Mouse (Mus musculus) ES-Bruce4 (cell line): ENCODE results near the gene Ldah. TPM values are rescaled to one million over a fixed set of nuclear protein-coding genes. Genes with fewer than 3 reads are reported as not detected.

Experiments used
- H3K27ac ChIP-seq: 2 replicates; pipeline ENCODE4 v1.5.1; 2012; ENCODE audit warnings: low read length, inconsistent platforms; ENCODE audit not compliant: insufficient read depth
- H3K27me3 ChIP-seq: 2 replicates; pipeline ENCODE4 v1.6.1; 2012; ENCODE audit warnings: mild to moderate bottlenecking, low read length, inconsistent platforms; ENCODE audit not compliant: control insufficient read depth, poor library complexity, insufficient read depth, severe bottlenecking
- H3K36me3 ChIP-seq: 2 replicates; pipeline ENCODE4 v1.6.1; 2012; ENCODE audit warnings: inconsistent platforms, mild to moderate bottlenecking, low read length, moderate library complexity; ENCODE audit not compliant: control insufficient read depth, poor library complexity, insufficient read depth, severe bottlenecking
- H3K4me1 ChIP-seq: one replicate; pipeline ENCODE4 v1.8.1; 2011; ENCODE audit warnings: low read length; ENCODE audit not compliant: control insufficient read depth, insufficient read depth
- H3K4me3 ChIP-seq: 2 replicates; pipeline ENCODE4 v1.5.1; 2011; ENCODE audit warnings: low read depth, mild to moderate bottlenecking, low read length
- H3K9ac ChIP-seq: 2 replicates; pipeline ENCODE4 v1.6.1; 2012; ENCODE audit warnings: low read depth, mild to moderate bottlenecking, inconsistent platforms; ENCODE audit not compliant: poor library complexity, severe bottlenecking
- H3K9me3 ChIP-seq: replicated peaks from 2 replicates; pipeline ENCODE4 v1.6.1; 2012; ENCODE audit warnings: mild to moderate bottlenecking, low read length, inconsistent platforms; ENCODE audit not compliant: control insufficient read depth, poor library complexity, insufficient read depth, severe bottlenecking
- CTCF ChIP-seq: IDR thresholded peaks from one replicate; pipeline ENCODE4 v1.8.1; 2011; ENCODE audit warnings: low read depth, low read length
- EP300 ChIP-seq: IDR thresholded peaks from 2 replicates; pipeline ENCODE4 v1.6.1; 2011; ENCODE audit warnings: low read depth, low read length; ENCODE audit not compliant: insufficient read depth
- POLR2A ChIP-seq: IDR thresholded peaks from one replicate; pipeline ENCODE4 v1.8.1; 2011; ENCODE audit warnings: low read length; ENCODE audit not compliant: insufficient read depth
- polyA plus RNA-seq: library from polyadenylated mRNA; stranded (reverse); fragments of >200 nt; gene quantifications from 2 replicates; pipeline ENCODE4 v1.2.4, GENCODE M21; 2011; ENCODE audit warnings: low read depth; ENCODE audit not compliant: missing spikeins, insufficient read depth, insufficient read length

The Ldah gene
- polyA plus RNA-seq, 1 experiment, result 57.3 TPM

- H3K36me3 ChIP-seq, result no peaks in the 10 kb centered on the region
- no peaks in the 10 kb centered on the region for H3K9me3 ChIP-seq
- H3K9ac ChIP-seq, result no peak overlapping the region
- TF ChIP-seq EP300, result no peak
- H3K4me1 ChIP-seq, result no peaks in the 10 kb centered on the region
- no peak overlapping the region for H3K4me3 ChIP-seq
- no peak overlapping the region for H3K27ac ChIP-seq
- H3K27me3 ChIP-seq, result no peaks in the 10 kb centered on the region
These were observed 63.5 kb downstream of the Ldah start for GRCm38 (mm10) chr12:8271405-8271804.

- Histone ChIP-seq H3K9ac (no peak overlapping the region), H3K9me3 (no peaks in the 10 kb centered on the region), H3K36me3 (no peaks in the 10 kb centered on the region), H3K4me1 (no peaks in the 10 kb centered on the region), H3K27ac (no peak overlapping the region), H3K27me3 (no peaks in the 10 kb centered on the region), H3K4me3 (no peak overlapping the region)
- TF ChIP-seq POLR2A, result no peak
- no peak for TF ChIP-seq CTCF
- no peak for TF ChIP-seq EP300
These were observed 65.7 kb downstream of the Ldah start for GRCm38 (mm10) chr12:8273471-8274171.

- Histone ChIP-seq H3K4me1 (no peaks in the 10 kb centered on the region), H3K36me3 (no peaks in the 10 kb centered on the region), H3K27ac (no peak overlapping the region), H3K27me3 (no peaks in the 10 kb centered on the region), H3K9ac (no peak overlapping the region), H3K4me3 (no peak overlapping the region), H3K9me3 (no peaks in the 10 kb centered on the region)
- no peak for TF ChIP-seq CTCF
- no peak for TF ChIP-seq EP300
- TF ChIP-seq POLR2A, result no peak
These were observed 67.5 kb downstream of the Ldah start for GRCm38 (mm10) chr12:8275424-8275823.

- H3K4me3 ChIP-seq, result 0 out of 2 replicates have a peak overlapping the region, but pooled peaks have one; percentile 17
- H3K9ac ChIP-seq, result no peak overlapping the region
- no peaks in the 10 kb centered on the region for H3K4me1 ChIP-seq
- no peak overlapping the region for H3K27ac ChIP-seq
- no peaks in the 10 kb centered on the region for H3K27me3 ChIP-seq
- H3K36me3 ChIP-seq, result no peaks in the 10 kb centered on the region
- H3K9me3 ChIP-seq, result no peaks in the 10 kb centered on the region
- TF ChIP-seq POLR2A (no peak), EP300 (no peak), CTCF (no peak)
These were observed 73.5 kb downstream of the Ldah start for GRCm38 (mm10) chr12:8281225-8282017.

- Histone ChIP-seq H3K27ac (no peak overlapping the region), H3K27me3 (no peaks in the 10 kb centered on the region), H3K36me3 (no peaks in the 10 kb centered on the region), H3K9me3 (no peaks in the 10 kb centered on the region), H3K4me1 (no peaks in the 10 kb centered on the region), H3K4me3 (no peak overlapping the region), H3K9ac (no peak overlapping the region)
- TF ChIP-seq CTCF (peak; percentile 54), EP300 (no peak), POLR2A (no peak)
These were observed 80.1 kb downstream of the Ldah start for GRCm38 (mm10) chr12:8287970-8288369.

- H3K27me3 ChIP-seq, result no peaks in the 10 kb centered on the region
- no peak overlapping the region for H3K4me3 ChIP-seq
- no peaks in the 10 kb centered on the region for H3K9me3 ChIP-seq
- H3K4me1 ChIP-seq, result no peaks in the 10 kb centered on the region
- H3K36me3 ChIP-seq, result no peaks in the 10 kb centered on the region
- TF ChIP-seq POLR2A (no peak), EP300 (no peak), CTCF (no peak)
- H3K27ac ChIP-seq, result no peak overlapping the region
- no peak overlapping the region for H3K9ac ChIP-seq
These were observed 81.2 kb downstream of the Ldah start for GRCm38 (mm10) chr12:8289099-8289498.
